Mouse (Mus musculus) CH12.LX (cell line): ENCODE results near the gene Pcbp2. TPM values are rescaled to one million over a fixed set of nuclear protein-coding genes. Genes with fewer than 3 reads are reported as not detected.
A peak's percentile ranks its signal among the peaks of the same experiment; 100 is the strongest.

ENCODE experiments used
- DNase-seq: peaks from one replicate; pipeline ENCODE4 v3.0.0-alpha.2; 2013; ENCODE audit errors: extremely low read depth
- H3K27ac ChIP-seq: 2 replicates; pipeline ENCODE4 v1.5.1; 2012; ENCODE audit warnings: low read depth, mild to moderate bottlenecking, control low read depth, moderate library complexity; ENCODE audit not compliant: insufficient read depth
- H3K27me3 ChIP-seq: replicated peaks from 2 replicates; pipeline ENCODE3; 2012; ENCODE audit warnings: inconsistent platforms
- H3K36me3 ChIP-seq, 2 experiments: replicated peaks in 1 of 2; 2 replicates each; pipeline versions ENCODE3 to v1.6.1; 2012; ENCODE audit warnings: inconsistent platforms in 1 of 2, low read length in 1 of 2, mild to moderate bottlenecking in 1 of 2, mixed read lengths in 1 of 2, moderate library complexity in 1 of 2; ENCODE audit not compliant: control insufficient read depth in 1 of 2, insufficient read depth in 1 of 2
- H3K4me1 ChIP-seq, 2 experiments: 2 replicates each; pipeline ENCODE4 v1.6.1; 2012; ENCODE audit warnings: inconsistent platforms in 1 of 2, moderate library complexity in 1 of 2; ENCODE audit not compliant: insufficient read depth in 2 of 2, control insufficient read depth in 1 of 2
- H3K4me2 ChIP-seq: 2 replicates; pipeline ENCODE4 v1.6.1; 2012; ENCODE audit warnings: low read depth, mild to moderate bottlenecking, control low read depth; ENCODE audit not compliant: poor library complexity, insufficient read depth, severe bottlenecking
- H3K4me3 ChIP-seq, 3 experiments: fragments of 150-350 bp in 1 of 3; sonication (generic) in 1 of 3; replicated peaks in 1 of 3; 2 replicates each; pipeline versions ENCODE3 to v1.5.1; 2011 to 2012; ENCODE audit warnings: low read depth in 2 of 3, low read length in 2 of 3, mild to moderate bottlenecking in 2 of 3, moderate library complexity in 2 of 3, control low read depth in 1 of 3, improper control_type of control experiment in 1 of 3, inconsistent platforms in 1 of 3, mixed read lengths in 1 of 3; ENCODE audit not compliant: poor library complexity in 1 of 3
- H3K79me2 ChIP-seq: replicated peaks from 2 replicates; pipeline ENCODE4 v1.6.1; 2012; ENCODE audit warnings: mild to moderate bottlenecking, moderate library complexity; ENCODE audit not compliant: control insufficient read depth, poor library complexity, insufficient read depth, severe bottlenecking; ENCODE audit errors: extremely low read depth
- H3K9ac ChIP-seq: 2 replicates; pipeline ENCODE4 v1.6.1; 2012; ENCODE audit warnings: low read depth, mild to moderate bottlenecking, control low read depth, moderate library complexity; ENCODE audit not compliant: insufficient read depth
- H3K9me3 ChIP-seq: replicated peaks from 2 replicates; pipeline ENCODE3; 2012; ENCODE audit warnings: low read length, inconsistent platforms, mixed read lengths
- ELF1 ChIP-seq: IDR thresholded peaks from 2 replicates; pipeline ENCODE4 v1.6.1; 2014; ENCODE audit warnings: low read depth, mild to moderate bottlenecking, inconsistent platforms, low read length, improper control_type of control experiment
- GABPA ChIP-seq: IDR thresholded peaks from 2 replicates; pipeline ENCODE4 v1.6.1; 2012; ENCODE audit warnings: low read depth, low read length, improper control_type of control experiment, inconsistent platforms; ENCODE audit not compliant: insufficient replicate concordance
- HCFC1 ChIP-seq: IDR thresholded peaks from 2 replicates; pipeline ENCODE4 v1.6.1; 2012; ENCODE audit warnings: low read depth, mild to moderate bottlenecking, inconsistent platforms, low read length, improper control_type of control experiment
- IRF4 ChIP-seq: IDR thresholded peaks from 2 replicates; pipeline ENCODE4 v1.6.1; 2014; ENCODE audit warnings: low read depth, mild to moderate bottlenecking, inconsistent platforms, low read length, improper control_type of control experiment
- JUN ChIP-seq: IDR thresholded peaks from 2 replicates; pipeline ENCODE4 v1.6.1; 2011; ENCODE audit warnings: low read depth, mild to moderate bottlenecking, low read length, improper control_type of control experiment, moderate library complexity; ENCODE audit not compliant: insufficient read depth
- KAT2A ChIP-seq: IDR thresholded peaks from 2 replicates; pipeline ENCODE4 v1.6.1; 2012; ENCODE audit warnings: low read length, improper control_type of control experiment, inconsistent platforms; ENCODE audit not compliant: insufficient replicate concordance
- MAFK ChIP-seq: IDR thresholded peaks from 2 replicates; pipeline ENCODE4 v1.6.1; 2011; ENCODE audit warnings: low read length, improper control_type of control experiment; ENCODE audit not compliant: insufficient replicate concordance
- MAX ChIP-seq: IDR thresholded peaks from 2 replicates; pipeline ENCODE4 v1.6.1; 2011; ENCODE audit warnings: low read length, improper control_type of control experiment
- SIN3A ChIP-seq: IDR thresholded peaks from 2 replicates; pipeline ENCODE4 v1.6.1; 2012; ENCODE audit warnings: low read length, improper control_type of control experiment, inconsistent platforms
- SMC3 ChIP-seq: IDR thresholded peaks from 2 replicates; pipeline ENCODE4 v1.6.1; 2011; ENCODE audit warnings: low read depth, low read length, improper control_type of control experiment
- UBTF ChIP-seq: IDR thresholded peaks from 2 replicates; pipeline ENCODE4 v1.6.1; 2012; ENCODE audit warnings: low read depth, mild to moderate bottlenecking, inconsistent platforms, low read length, improper control_type of control experiment, moderate library complexity
- USF1 ChIP-seq: IDR thresholded peaks from 2 replicates; pipeline ENCODE4 v1.6.1; 2014; ENCODE audit warnings: low read depth, mild to moderate bottlenecking, inconsistent platforms, low read length, improper control_type of control experiment
- ZKSCAN1 ChIP-seq: IDR thresholded peaks from 2 replicates; pipeline ENCODE4 v1.6.1; 2012; ENCODE audit warnings: low read depth, inconsistent platforms, low read length, improper control_type of control experiment, borderline replicate concordance
- ZMIZ1 ChIP-seq: IDR thresholded peaks from 2 replicates; pipeline ENCODE4 v1.6.1; 2012; ENCODE audit warnings: low read depth, mild to moderate bottlenecking, inconsistent platforms, low read length, improper control_type of control experiment
- dilution Hi-C: fragments of 300-500 bp; cut with MboI; formaldehyde crosslinking; loops from 2 replicates; pipeline ENCODE4 v1.14.3; 2020; ENCODE audit warnings: low sequenced_read_pairs; ENCODE audit not compliant: extremely low pct_unique_long_range_greater_than_20kb, extremely low pct_ligation_motif_present
- in situ Hi-C: fragments of 300-500 bp; cut with MboI; formaldehyde crosslinking; loops from 3 replicates; pipeline ENCODE4 v1.14.3; 2019; ENCODE audit warnings: low sequenced_read_pairs, low pct_ligation_motif_present, low pct_unique_long_range_greater_than_20kb, mixed read lengths
- polyA plus RNA-seq: library from polyadenylated mRNA; unstranded; fragments of >175 nt; gene quantifications from 2 replicates; pipeline ENCODE4 v1.2.1, GENCODE M21; 2012; ENCODE audit warnings: low read depth; ENCODE audit not compliant: insufficient read length
- total RNA-seq, 2 experiments: library from RNA; depleted of rRNA; stranded (reverse); fragments of 300-350 nt in 1 of 2; fragments of >200 nt in 1 of 2; gene quantifications; 2 replicates each; pipeline ENCODE4 v1.2.3; 2012 to 2014

Gene Pcbp2
- total and polyA plus RNA-seq, 3 experiments: 281 to 1,545 (median 379) TPM

- TF ChIP-seq ZKSCAN1: no peak
Observed at GRCm38 (mm10) chr15:102517976-102518858, 47.9 kb downstream of the Pcbp2 start, which contains the start of gene Tarbp2 (continued).

- peaks cover 6% of the 10 kb centered on the region for H3K79me2 ChIP-seq
- DNase-seq: no peak
- in situ Hi-C loops (loop anchor here (5.0 kb wide), 1 partner anchor 52 kb away; no protein-coding TSS in a partner anchor), dilution Hi-C loops (no loop called here)
- H3K27me3 ChIP-seq: peaks cover 3% of the 10 kb centered on the region
- H3K4me1 ChIP-seq: peaks cover 3 to 28% of the 10 kb centered on the region in 2 experiments; a peak in 3 of 4 replicates
- TF ChIP-seq USF1: no peak
- TF ChIP-seq ELF1: no peak
- TF ChIP-seq MAX: no peak
- TF ChIP-seq JUN: no peak
- peak overlapping the region; percentile 87 for H3K4me2 ChIP-seq
- H3K9ac ChIP-seq: peak overlapping the region; percentile 96
- no peaks in the 10 kb centered on the region for H3K9me3 ChIP-seq
- H3K4me3 ChIP-seq: peak overlapping the region; percentile 61 to 98 (median 90)
- H3K27ac ChIP-seq: peak overlapping the region; percentile 94
- H3K36me3 ChIP-seq: peaks cover 27 to 33% of the 10 kb centered on the region in 2 experiments
Observed at GRCm38 (mm10) chr15:102518859-102519201, 48.5 kb downstream of the Pcbp2 start.

GRCm38 (mm10) chr15:102519211-102520141, 49.1 kb downstream of the Pcbp2 start:
- Histone ChIP-seq H3K4me2 (peak overlapping the region; percentile 87), H3K36me3 (peaks cover 34 to 39% of the 10 kb centered on the region in 2 experiments), H3K4me3 (peak overlapping the region; percentile 61 to 98 (median 90)), H3K9me3 (no peaks in the 10 kb centered on the region), H3K79me2 (peaks cover 6% of the 10 kb centered on the region), H3K9ac (peak overlapping the region; percentile 96), H3K27me3 (peaks cover 3% of the 10 kb centered on the region), H3K27ac (0 out of 2 replicates have a peak overlapping the region, but pooled peaks have one; percentile 94), H3K4me1 (peaks cover 3 to 34% of the 10 kb centered on the region in 2 experiments; a peak in 3 of 4 replicates)
- TF ChIP-seq KAT2A: no peak
- no peak for TF ChIP-seq UBTF
- TF ChIP-seq GABPA: no peak
- TF ChIP-seq MAX: no peak
- no peak for TF ChIP-seq IRF4
- no peak for TF ChIP-seq HCFC1
- TF ChIP-seq SMC3: no peak
- TF ChIP-seq MAFK: no peak
- TF ChIP-seq ZMIZ1: no peak
- TF ChIP-seq SIN3A: no peak
- in situ Hi-C loops (loop anchor here (5.0 kb wide), 1 partner anchor 52 kb away; no protein-coding TSS in a partner anchor), dilution Hi-C loops (no loop called here)
- no peak for DNase-seq
